Mouse (Mus musculus): Measurements from ENCODE around the gene Kxd1.

The Kxd1 gene

GRCm38 (mm10) chr8:70527512-70528181 is at the start of gene Kxd1, which contains the start of gene Fkbp8:
Gene Kxd1 (minus strand): TSS chr8:70527956.
Gene Fkbp8 (plus strand): TSS chr8:70527724.
- DNase-seq = peak; percentile 99

GRCm38 (mm10) chr8:70577207-70577606 is 49.5 kb upstream of the Kxd1 start:
- no peak for DNase-seq

GRCm38 (mm10) chr8:70574915-70575314 is 47.2 kb upstream of the Kxd1 start:
- no peak for DNase-seq

GRCm38 (mm10) chr8:70574302-70574701 is 46.5 kb upstream of the Kxd1 start:
- no peak for DNase-seq

- no peak for DNase-seq
Observed at GRCm38 (mm10) chr8:70570990-70571389, 43.2 kb upstream of the Kxd1 start.

GRCm38 (mm10) chr8:70570360-70570759 is 42.6 kb upstream of the Kxd1 start:
- no peak for DNase-seq

GRCm38 (mm10) chr8:70565561-70565960 is 37.8 kb upstream of the Kxd1 start:
- DNase-seq = no peak

- DNase-seq = no peak
Observed at GRCm38 (mm10) chr8:70564696-70565235, 37.0 kb upstream of the Kxd1 start.

- no peak for DNase-seq
Observed at GRCm38 (mm10) chr8:70563763-70564387, 36.1 kb upstream of the Kxd1 start.

- no peak for DNase-seq
Observed at GRCm38 (mm10) chr8:70562802-70563201, 35.0 kb upstream of the Kxd1 start.

GRCm38 (mm10) chr8:70561809-70562535 is 34.2 kb upstream of the Kxd1 start:
- no peak for DNase-seq

GRCm38 (mm10) chr8:70561357-70561756 is 33.6 kb upstream of the Kxd1 start:
- DNase-seq = no peak

GRCm38 (mm10) chr8:70560564-70560963 is 32.8 kb upstream of the Kxd1 start:
- DNase-seq = no peak

- DNase-seq = no peak
Observed at GRCm38 (mm10) chr8:70560096-70560495, 32.3 kb upstream of the Kxd1 start.

- DNase-seq = no peak
Observed at GRCm38 (mm10) chr8:70558983-70559382, 31.2 kb upstream of the Kxd1 start.

GRCm38 (mm10) chr8:70558334-70558733 is 30.6 kb upstream of the Kxd1 start:
- DNase-seq = no peak

- DNase-seq = no peak
Observed at GRCm38 (mm10) chr8:70555079-70555747, 27.5 kb upstream of the Kxd1 start.

- DNase-seq = peak; percentile 28
Observed at GRCm38 (mm10) chr8:70553740-70554139, 26.0 kb upstream of the Kxd1 start.

- DNase-seq = no peak
Observed at GRCm38 (mm10) chr8:70552836-70553235, 25.1 kb upstream of the Kxd1 start.

GRCm38 (mm10) chr8:70551558-70552161 is 23.9 kb upstream of the Kxd1 start:
- DNase-seq = no peak

GRCm38 (mm10) chr8:70549412-70550184 is 21.8 kb upstream of the Kxd1 start:
- DNase-seq = no peak

- no peak for DNase-seq
Observed at GRCm38 (mm10) chr8:70547762-70548161, 20.0 kb upstream of the Kxd1 start.

Data from right cerebral cortex, postnatal 4 days (tissue).